Mouse (Mus musculus): ENCODE measurements around the gene Epas1. TPM values are rescaled to one million over a fixed set of nuclear protein-coding genes. Genes with fewer than 3 reads are reported as not detected.

Gene Epas1
- polyA plus RNA-seq, 2 experiments, result 3.0 to 3.4 TPM

DNA sequence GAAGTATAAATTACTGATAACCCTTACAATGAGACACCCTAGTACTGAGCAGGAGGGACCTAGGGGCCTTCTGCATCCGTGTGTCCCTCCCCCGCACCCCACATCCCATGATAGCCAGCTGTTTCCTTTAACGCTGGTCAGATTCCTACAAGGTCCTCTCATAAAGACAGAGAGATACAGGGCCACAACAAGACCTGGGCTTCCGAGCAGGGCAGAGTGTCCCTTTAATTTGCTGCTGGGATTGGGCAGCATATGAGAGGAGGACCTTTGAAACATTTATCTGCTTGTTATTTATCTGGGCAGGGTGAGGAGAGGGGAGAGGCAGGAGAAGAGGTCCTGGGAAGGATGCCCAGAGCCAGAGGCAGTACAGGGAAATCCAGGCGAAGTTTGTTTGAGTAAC, 41.6 kb upstream of the Epas1 start:
- 29% methylated on average over 5 of the region's 5 CpGs for WGBS (ENCODE audit: insufficient replicate concordance)
- no peak for ATAC-seq (ENCODE audit: insufficient read depth)

DNA sequence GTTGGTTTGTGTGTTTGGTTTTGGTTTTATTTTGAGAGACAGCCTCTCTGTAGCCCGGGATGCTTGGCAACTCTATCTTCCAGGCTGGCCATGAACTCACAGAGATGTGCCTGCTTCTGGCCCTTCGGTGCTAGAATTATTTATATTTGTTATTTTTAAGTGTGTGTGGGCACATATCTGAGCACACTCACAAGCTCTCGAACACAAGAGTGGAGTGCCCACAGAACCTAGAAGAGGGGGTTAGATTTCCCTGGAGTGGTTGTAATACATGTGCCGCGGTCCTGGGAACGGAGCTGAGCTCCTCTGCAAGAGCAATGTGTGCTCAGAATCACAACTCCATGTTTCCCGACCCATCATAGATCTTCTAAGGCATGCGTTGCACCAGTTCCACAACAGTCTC, 40.9 kb upstream of the Epas1 start:
- no peaks in the 10 kb centered on the region for H3K9me3 ChIP-seq (ENCODE audit: control insufficient read depth, low read length)
- no peak overlapping the region for H3K9ac ChIP-seq (replicated peaks)
- no peak overlapping the region for H3K4me2 ChIP-seq (ENCODE audit: low read depth)
- H3K36me3 ChIP-seq (replicated peaks; ENCODE audit: control insufficient read depth, insufficient read depth, low read depth), result no peaks in the 10 kb centered on the region
- H3K27me3 ChIP-seq (ENCODE audit: control insufficient read depth, insufficient read depth, low read length), result no peaks in the 10 kb centered on the region
- DNase-seq (ENCODE audit: low read depth in 3 of 3, low spot score in 3 of 3), result no peak
- no peak for ATAC-seq (ENCODE audit: insufficient read depth)
- WGBS (ENCODE audit: insufficient replicate concordance), result 72% methylated on average over 8 of the region's 8 CpGs
- H3K4me3 ChIP-seq (ENCODE audit: insufficient read depth in 1 of 2, low read depth in 2 of 2, low read length in 2 of 2), result no peak overlapping the region
- H3K27ac ChIP-seq, result no peak overlapping the region
- TF ChIP-seq CTCF (IDR thresholded peaks at IDR 0.05; ENCODE audit: low read depth) (no peak), EP300 (IDR thresholded peaks at IDR 0.05; ENCODE audit: low read depth) (no peak)
- no peaks in the 10 kb centered on the region for H3K4me1 ChIP-seq (replicated peaks; ENCODE audit: control insufficient read depth in 2 of 2, insufficient read depth in 2 of 2, low read length in 1 of 2)

More for the DNA sequence above, 41.6 kb upstream of the Epas1 start:
- H3K4me2 ChIP-seq (ENCODE audit: low read depth), result no peak overlapping the region
- no peak for TF ChIP-seq EP300 (IDR thresholded peaks at IDR 0.05; ENCODE audit: low read depth)
- TF ChIP-seq CTCF (IDR thresholded peaks at IDR 0.05; ENCODE audit: low read depth), result no peak
- no peaks in the 10 kb centered on the region for H3K9me3 ChIP-seq (ENCODE audit: control insufficient read depth, low read length)
- H3K27me3 ChIP-seq (ENCODE audit: control insufficient read depth, insufficient read depth, low read length), result no peaks in the 10 kb centered on the region
- H3K4me3 ChIP-seq (ENCODE audit: insufficient read depth in 1 of 2, low read depth in 2 of 2, low read length in 2 of 2), result no peak overlapping the region
- no peak overlapping the region for H3K27ac ChIP-seq
- no peak for DNase-seq (ENCODE audit: low read depth in 3 of 3, low spot score in 3 of 3)
- no peaks in the 10 kb centered on the region for H3K4me1 ChIP-seq (replicated peaks; ENCODE audit: control insufficient read depth in 2 of 2, insufficient read depth in 2 of 2, low read length in 1 of 2)
- H3K36me3 ChIP-seq (replicated peaks; ENCODE audit: control insufficient read depth, insufficient read depth, low read depth), result no peaks in the 10 kb centered on the region
- H3K9ac ChIP-seq (replicated peaks), result no peak overlapping the region

DNA sequence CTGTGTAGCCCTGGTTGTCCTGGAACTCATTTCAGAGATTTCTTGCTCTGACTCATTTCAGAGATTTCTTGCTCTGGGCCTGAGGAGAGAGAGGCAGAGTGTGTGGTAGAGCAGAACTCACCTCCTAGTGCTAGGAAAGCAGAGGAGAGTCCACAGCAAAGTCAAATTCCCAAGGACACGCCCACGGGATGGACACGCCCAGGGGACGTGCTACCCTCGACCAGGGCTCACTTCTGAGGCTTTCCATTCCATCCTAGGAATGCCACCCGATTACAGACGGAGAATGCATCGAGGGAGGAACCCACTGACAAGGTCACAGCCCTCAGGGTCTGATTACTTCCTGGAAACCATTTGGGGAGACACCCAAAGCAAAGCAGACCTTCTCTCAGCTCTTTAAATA, 39.9 kb upstream of the Epas1 start:
- no peaks in the 10 kb centered on the region for H3K27me3 ChIP-seq (ENCODE audit: control insufficient read depth, insufficient read depth, low read length)
- no peaks in the 10 kb centered on the region for H3K9me3 ChIP-seq (ENCODE audit: control insufficient read depth, low read length)
- no peak overlapping the region for H3K9ac ChIP-seq (replicated peaks)
- H3K4me2 ChIP-seq (ENCODE audit: low read depth), result no peak overlapping the region
- WGBS (ENCODE audit: insufficient replicate concordance), result 15% methylated on average over 8 of the region's 8 CpGs
- H3K27ac ChIP-seq, result no peak overlapping the region
- no peak overlapping the region for H3K4me3 ChIP-seq (ENCODE audit: insufficient read depth in 1 of 2, low read depth in 2 of 2, low read length in 2 of 2)
- no peak for ATAC-seq (ENCODE audit: insufficient read depth)
- no peak for TF ChIP-seq CTCF (IDR thresholded peaks at IDR 0.05; ENCODE audit: low read depth)
- no peak for TF ChIP-seq EP300 (IDR thresholded peaks at IDR 0.05; ENCODE audit: low read depth)
- no peaks in the 10 kb centered on the region for H3K36me3 ChIP-seq (replicated peaks; ENCODE audit: control insufficient read depth, insufficient read depth, low read depth)
- no peak for DNase-seq (ENCODE audit: low read depth in 3 of 3, low spot score in 3 of 3)
- H3K4me1 ChIP-seq (replicated peaks; ENCODE audit: control insufficient read depth in 2 of 2, insufficient read depth in 2 of 2, low read length in 1 of 2), result no peaks in the 10 kb centered on the region

DNA sequence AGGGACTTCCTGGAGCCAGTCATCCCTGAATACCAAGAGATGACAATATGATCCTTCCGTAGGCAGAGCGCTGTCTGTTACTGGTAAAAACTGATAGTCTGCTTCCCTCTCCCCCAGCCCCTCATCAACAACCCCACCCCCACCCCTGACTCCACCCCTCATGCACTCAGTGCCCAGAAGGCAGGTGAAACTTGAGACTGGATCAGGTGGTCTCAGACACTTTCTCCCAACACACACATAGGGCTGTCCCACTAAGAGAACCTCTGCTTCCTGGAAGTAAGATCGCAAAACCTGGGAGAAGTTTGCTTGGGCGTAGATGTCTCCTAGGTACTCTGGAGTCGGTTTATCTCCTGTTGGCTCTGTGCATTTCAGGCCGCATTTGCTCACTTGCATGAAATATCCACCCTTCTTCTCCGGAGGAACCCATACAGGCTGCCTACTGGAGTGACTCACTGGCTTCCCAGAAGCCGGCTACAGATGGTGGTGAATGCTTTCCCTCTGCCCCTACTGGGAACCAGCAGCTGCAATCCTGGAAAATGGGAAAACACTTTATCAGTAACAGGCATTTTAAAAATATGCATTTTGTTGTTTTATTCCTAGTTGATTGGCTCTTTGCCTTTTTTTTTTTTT, 28.6 kb upstream of the Epas1 start:
- Histone ChIP-seq H3K4me1 (replicated peaks; ENCODE audit: control insufficient read depth in 2 of 2, insufficient read depth in 2 of 2, low read length in 1 of 2) (no peaks in the 10 kb centered on the region), H3K27ac (no peak overlapping the region), H3K27me3 (ENCODE audit: control insufficient read depth, insufficient read depth, low read length) (no peaks in the 10 kb centered on the region), H3K4me2 (ENCODE audit: low read depth) (no peak overlapping the region), H3K9ac (replicated peaks) (no peak overlapping the region), H3K4me3 (ENCODE audit: insufficient read depth in 1 of 2, low read depth in 2 of 2, low read length in 2 of 2) (no peak overlapping the region), H3K9me3 (ENCODE audit: control insufficient read depth, low read length) (no peaks in the 10 kb centered on the region), H3K36me3 (replicated peaks; ENCODE audit: control insufficient read depth, insufficient read depth, low read depth) (no peaks in the 10 kb centered on the region)
- 53% methylated on average over 8 of the region's 8 CpGs for WGBS (ENCODE audit: insufficient replicate concordance)
- ATAC-seq (ENCODE audit: insufficient read depth) (no peak), DNase-seq (ENCODE audit: low read depth in 3 of 3, low spot score in 3 of 3) (no peak)
- TF ChIP-seq CTCF (IDR thresholded peaks at IDR 0.05; ENCODE audit: low read depth), result no peak
- no peak for TF ChIP-seq EP300 (IDR thresholded peaks at IDR 0.05; ENCODE audit: low read depth)

DNA sequence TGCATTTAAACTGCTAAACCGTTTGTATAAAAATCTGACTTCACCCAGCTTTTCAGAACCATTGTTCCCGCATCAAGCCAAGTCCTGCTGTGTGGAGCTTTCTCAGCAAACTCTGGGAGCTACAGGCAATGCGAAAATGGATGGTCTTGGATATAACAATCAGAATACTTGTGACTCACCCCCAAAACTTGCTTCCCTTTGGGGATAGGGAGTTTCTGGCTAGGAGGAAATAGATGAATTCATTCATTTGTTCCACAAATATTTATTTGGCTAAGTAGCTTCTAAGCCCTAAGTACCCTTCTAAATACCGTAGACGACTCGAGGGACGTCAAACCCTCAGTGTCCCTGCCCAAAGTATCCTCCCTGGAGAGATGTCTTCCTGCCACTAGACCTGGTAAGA, 27.0 kb upstream of the Epas1 start:
- no peak for DNase-seq (ENCODE audit: low read depth in 3 of 3, low spot score in 3 of 3)
- TF ChIP-seq CTCF (IDR thresholded peaks at IDR 0.05; ENCODE audit: low read depth) (no peak), EP300 (IDR thresholded peaks at IDR 0.05; ENCODE audit: low read depth) (no peak)
- H3K4me2 ChIP-seq (ENCODE audit: low read depth), result no peak overlapping the region

More for the DNA sequence above, 27.0 kb upstream of the Epas1 start:
- Histone ChIP-seq H3K27me3 (ENCODE audit: control insufficient read depth, insufficient read depth, low read length) (no peaks in the 10 kb centered on the region), H3K4me1 (replicated peaks; ENCODE audit: control insufficient read depth in 2 of 2, insufficient read depth in 2 of 2, low read length in 1 of 2) (0 out of 4 replicates have a peak, but pooled peaks cover 0 to 2% of the 10 kb centered on the region in 2 experiments), H3K36me3 (replicated peaks; ENCODE audit: control insufficient read depth, insufficient read depth, low read depth) (no peaks in the 10 kb centered on the region), H3K27ac (no peak overlapping the region), H3K4me3 (ENCODE audit: insufficient read depth in 1 of 2, low read depth in 2 of 2, low read length in 2 of 2) (no peak overlapping the region), H3K9me3 (ENCODE audit: control insufficient read depth, low read length) (no peaks in the 10 kb centered on the region), H3K9ac (replicated peaks) (no peak overlapping the region)
- 69% methylated on average over 7 of the region's 7 CpGs for WGBS (ENCODE audit: insufficient replicate concordance)
- no peak for ATAC-seq (ENCODE audit: insufficient read depth)

Measured in liver, embryonic 14.5 days (tissue).